Comparison of ENCODE assay signal across 17 mouse cellular contexts in the genomic region with DNA sequence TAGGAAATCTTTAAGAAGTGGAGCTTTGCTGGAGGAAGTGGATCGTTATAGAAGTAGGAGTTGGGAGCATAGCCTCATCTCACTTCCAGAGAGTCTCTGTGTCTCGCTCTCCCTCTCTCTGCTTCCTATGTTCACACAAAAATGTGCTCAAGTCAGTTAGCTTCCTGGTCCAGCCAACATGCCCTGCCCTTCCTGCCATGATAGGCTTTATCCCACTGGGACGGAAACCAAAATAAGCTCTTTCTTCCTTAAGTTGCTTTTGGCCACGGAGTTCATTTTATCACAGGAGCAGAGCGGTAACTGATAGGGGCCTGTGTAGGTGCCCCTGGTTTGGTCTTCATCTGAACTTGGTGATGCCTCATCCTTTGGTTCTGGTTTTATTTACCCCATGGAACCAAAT.
"Had no signal": no experiment of that assay in that cellular context is flagged by ENCODE, and none has a peak within 500 bp of the region (broad histone marks: within the 10 kb centered on the region; RNA-seq: fewer than 3 reads in every experiment).

No protein-coding gene starts in this region.

- H3K4me3 ChIP-seq: limb, embryonic 12.5 days; limb, embryonic 15.5 days; lung, embryonic 15.5 days; megakaryocyte, embryonic 14.5 days; midbrain, embryonic 10.5 days; midbrain, embryonic 13.5 days; myocyte; neural tube, embryonic 13.5 days had no signal

- H3K9me3 ChIP-seq: limb, embryonic 12.5 days; limb, embryonic 15.5 days; lung, embryonic 15.5 days; megakaryocyte, embryonic 14.5 days; midbrain, embryonic 10.5 days; midbrain, embryonic 13.5 days; neural tube, embryonic 13.5 days had no signal

- H3K36me3 ChIP-seq: limb, embryonic 12.5 days; limb, embryonic 15.5 days; lung, embryonic 15.5 days; midbrain, embryonic 13.5 days; neural tube, embryonic 13.5 days had no signal

- DNase-seq: kidney, postnatal 14 days; kidney, postnatal 4 days; left cerebral cortex, postnatal 4 days; lung, adult 18-20 months; lung, postnatal 10 days; lung, postnatal 36 days; thymus, adult 18-20 months; thymus, postnatal 36 days had no signal

- H3K27ac ChIP-seq: limb, embryonic 12.5 days; limb, embryonic 15.5 days; liver, embryonic 14.5 days; lung, embryonic 15.5 days; midbrain, embryonic 10.5 days; midbrain, embryonic 13.5 days; neural tube, embryonic 13.5 days had no signal

- H3K4me2 ChIP-seq: limb, embryonic 12.5 days; limb, embryonic 15.5 days; lung, embryonic 15.5 days; midbrain, embryonic 13.5 days; neural tube, embryonic 13.5 days had no signal

- H3K27me3 ChIP-seq: limb, embryonic 12.5 days; limb, embryonic 15.5 days; lung, embryonic 15.5 days; megakaryocyte, embryonic 14.5 days; midbrain, embryonic 13.5 days; neural tube, embryonic 13.5 days had no signal

- H3K9ac ChIP-seq: limb, embryonic 12.5 days; limb, embryonic 15.5 days; liver, embryonic 14.5 days; lung, embryonic 15.5 days; midbrain, embryonic 13.5 days; neural tube, embryonic 13.5 days had no signal

- ATAC-seq: midbrain, embryonic 13.5 days had no signal
